Mouse (Mus musculus) lung, postnatal 0 days (tissue): Measurements from ENCODE around the gene Mroh8.

ENCODE experiments used
- CTCF ChIP-seq: IDR thresholded peaks from 2 replicates; pipeline ENCODE4 v1.5.1; 2016; ENCODE audit warnings: antibody characterized with exemption, mild to moderate bottlenecking
- EP300 ChIP-seq: IDR thresholded peaks from 2 replicates; pipeline ENCODE4 v1.6.1; 2016; ENCODE audit warnings: antibody characterized with exemption, mild to moderate bottlenecking, control low read depth

DNA sequence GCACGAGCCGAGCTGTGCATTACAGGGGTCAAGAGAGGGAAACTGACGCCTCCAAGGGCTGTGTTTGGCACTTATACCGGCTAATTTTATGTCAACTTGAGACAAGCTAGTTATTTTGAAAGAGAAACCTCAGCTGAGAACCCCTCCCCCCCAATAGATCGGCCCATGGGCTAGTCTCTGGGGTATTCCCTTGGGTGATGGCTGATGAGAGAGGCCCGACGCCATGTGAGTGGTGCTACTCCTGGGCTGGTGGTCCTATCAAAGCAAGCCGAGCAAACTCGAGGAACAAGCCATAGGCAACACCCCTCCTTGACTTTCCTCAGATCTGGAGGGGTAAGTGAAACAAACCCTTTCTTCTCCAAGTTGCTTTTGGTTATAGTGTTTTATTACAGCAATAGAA is 16.8 kb downstream of the Mroh8 start:
- TF ChIP-seq CTCF (no peak), EP300 (no peak)
